Mouse (Mus musculus): ENCODE results near the gene Kcnk16. TPM values are rescaled to one million over a fixed set of nuclear protein-coding genes. Genes with fewer than 3 reads are reported as not detected.
A peak's percentile ranks its signal among the peaks of the same experiment; 100 is the strongest.

Gene Kcnk16
- total and polyA plus RNA-seq, 3 experiments = not detected

DNA sequence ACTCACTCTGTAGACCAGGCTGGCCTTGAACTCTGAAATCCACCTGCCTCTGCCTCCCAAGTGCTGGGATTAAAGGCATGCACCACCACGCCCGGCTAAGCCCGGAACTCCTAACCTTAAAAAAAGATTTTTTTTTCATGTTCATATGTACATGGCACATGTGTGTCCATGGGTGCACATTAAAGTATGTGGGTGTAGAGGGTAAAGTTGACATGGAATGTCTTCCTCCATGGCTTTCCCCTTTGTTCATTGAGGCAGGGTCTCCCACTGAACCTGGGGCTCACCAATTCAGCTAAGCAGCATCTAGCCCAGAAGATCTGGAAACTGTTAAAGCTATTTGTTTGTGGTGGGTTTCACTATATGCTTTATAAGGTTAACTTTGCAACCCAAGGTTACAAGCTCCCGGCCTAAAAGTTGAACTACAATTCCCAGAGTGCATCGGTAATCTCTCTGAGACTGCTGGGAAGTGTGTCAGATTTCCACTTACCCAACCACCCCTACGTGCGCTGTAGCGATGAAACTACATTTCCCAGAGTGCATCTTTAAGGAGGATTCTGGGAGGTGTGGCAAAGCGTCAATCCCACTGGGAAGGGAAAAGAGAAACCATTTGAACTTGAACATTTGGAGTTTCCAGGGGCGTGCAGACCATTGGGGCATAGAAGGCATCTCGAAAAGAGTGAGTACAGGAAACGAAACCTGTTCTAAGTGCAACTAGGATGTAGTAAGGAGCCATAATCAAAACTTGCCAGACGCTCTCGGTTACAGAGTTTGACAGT is 25.3 kb upstream of the Kcnk16 start, which contains the start of gene Nudt13:
Gene Nudt13 (plus strand): TSS at position 581 of the 776 bp plus-strand sequence.
- peaks cover 3% of the 10 kb centered on the region for H3K4me1 ChIP-seq (ENCODE audit: control insufficient read depth, insufficient read depth, low read length)
- H3K9ac ChIP-seq (ENCODE audit: low read depth, low read length) = peak within 1 kb of the TSS; percentile 78
- WGBS = 22% methylated on average over 14 of the region's 14 CpGs
- peak; percentile 81 for TF ChIP-seq POLR2A (IDR thresholded peaks at IDR 0.05; ENCODE audit: insufficient read depth, low read depth, low read length)
- peak; percentile 65; the same call in 1 of the 2 replicates for TF ChIP-seq EP300 (IDR thresholded peaks at IDR 0.05; ENCODE audit: insufficient read depth, low read depth, low read length)
- no peak for TF ChIP-seq CTCF (IDR thresholded peaks at IDR 0.05)
- DNase-seq = peak; percentile 76 to 88
- H3K79me2 ChIP-seq (replicated peaks; ENCODE audit: control insufficient read depth, insufficient read depth, low read length) = no peaks in the 10 kb centered on the region
- intact Hi-C loops (cut with DNase I) = no loop called here
- peak within 1 kb of the TSS; percentile 72 for H3K4me3 ChIP-seq
- no peaks in the 10 kb centered on the region for H3K27me3 ChIP-seq (ENCODE audit: control insufficient read depth, insufficient read depth, low read length)
- peak within 1 kb of the TSS; percentile 64 for H3K27ac ChIP-seq
- peaks cover 5% of the 10 kb centered on the region for H3K36me3 ChIP-seq (ENCODE audit: control insufficient read depth, insufficient read depth, low read length)

DNA sequence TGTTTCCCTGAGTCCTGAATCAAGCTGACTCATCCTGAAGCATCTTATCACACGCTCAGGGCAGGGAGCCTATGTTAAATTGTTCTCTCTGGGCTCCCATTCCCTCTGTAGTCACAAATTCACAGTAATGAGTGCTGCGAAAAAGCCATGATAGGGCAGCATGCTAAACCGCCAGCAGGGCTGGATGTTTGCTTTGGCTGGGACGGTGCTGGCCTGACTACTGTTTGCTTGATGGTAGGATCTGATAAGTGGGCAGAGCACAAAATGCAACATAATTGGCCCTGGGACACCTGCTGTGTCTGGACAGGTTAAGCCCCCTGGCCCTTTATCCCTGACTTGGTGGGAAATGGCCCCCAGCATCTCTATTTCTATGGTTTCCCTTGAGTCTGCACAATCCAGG is 22.4 kb upstream of the Kcnk16 start:
- H3K9ac ChIP-seq (ENCODE audit: low read depth, low read length) = no peak overlapping the region
- peaks cover 3% of the 10 kb centered on the region for H3K4me1 ChIP-seq (ENCODE audit: control insufficient read depth, insufficient read depth, low read length)
- no peak for DNase-seq
- no peak overlapping the region for H3K27ac ChIP-seq
- no peak for TF ChIP-seq POLR2A (IDR thresholded peaks at IDR 0.05; ENCODE audit: insufficient read depth, low read depth, low read length)
- no peak for TF ChIP-seq EP300 (IDR thresholded peaks at IDR 0.05; ENCODE audit: insufficient read depth, low read depth, low read length)
- TF ChIP-seq CTCF (IDR thresholded peaks at IDR 0.05) = no peak
- WGBS = 60% methylated on average over 4 of the region's 4 CpGs
- H3K4me3 ChIP-seq = no peak overlapping the region
- no peaks in the 10 kb centered on the region for H3K79me2 ChIP-seq (replicated peaks; ENCODE audit: control insufficient read depth, insufficient read depth, low read length)
- no peaks in the 10 kb centered on the region; the same call in 1 of the 2 replicates for H3K27me3 ChIP-seq (ENCODE audit: control insufficient read depth, insufficient read depth, low read length)
- intact Hi-C loops (cut with DNase I) = no loop called here
- H3K36me3 ChIP-seq (ENCODE audit: control insufficient read depth, insufficient read depth, low read length) = peaks cover 3% of the 10 kb centered on the region; the same call in 1 of the 2 replicates

DNA sequence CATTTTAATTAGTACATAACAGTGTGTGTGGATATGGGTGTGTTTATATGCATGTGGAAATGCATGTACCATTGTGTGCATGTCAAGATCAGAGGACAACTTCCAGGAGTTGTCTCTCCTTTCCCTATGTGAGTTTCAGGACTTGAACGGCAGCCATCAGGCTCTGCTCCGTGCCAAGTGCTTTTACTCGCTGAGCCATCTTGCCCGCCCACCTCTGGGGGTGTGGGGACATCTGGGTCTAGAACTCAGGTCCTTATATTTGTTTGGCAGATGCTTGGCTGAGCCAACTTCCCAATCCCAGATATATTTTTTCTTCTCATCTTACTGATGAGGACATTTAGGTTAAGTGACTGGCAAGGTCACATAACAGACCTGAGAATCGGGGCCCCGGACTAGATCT is 578 bp downstream of the Kcnk16 start:
- no peaks in the 10 kb centered on the region for H3K36me3 ChIP-seq (ENCODE audit: control insufficient read depth, insufficient read depth, low read length)
- DNase-seq = no peak
- H3K27ac ChIP-seq = no peak overlapping the region
- TF ChIP-seq POLR2A (IDR thresholded peaks at IDR 0.05; ENCODE audit: insufficient read depth, low read depth, low read length) (no peak), EP300 (IDR thresholded peaks at IDR 0.05; ENCODE audit: insufficient read depth, low read depth, low read length) (no peak), CTCF (IDR thresholded peaks at IDR 0.05) (no peak)
- no peaks in the 10 kb centered on the region for H3K4me1 ChIP-seq (ENCODE audit: control insufficient read depth, insufficient read depth, low read length)
- H3K79me2 ChIP-seq (replicated peaks; ENCODE audit: control insufficient read depth, insufficient read depth, low read length) = no peaks in the 10 kb centered on the region
- no peak overlapping the region for H3K9ac ChIP-seq (ENCODE audit: low read depth, low read length)
- H3K27me3 ChIP-seq (ENCODE audit: control insufficient read depth, insufficient read depth, low read length) = no peaks in the 10 kb centered on the region
- WGBS = 42% methylated on average over 6 of the region's 6 CpGs
- intact Hi-C loops (cut with DNase I) = no loop called here
- no peak overlapping the region for H3K4me3 ChIP-seq

DNA sequence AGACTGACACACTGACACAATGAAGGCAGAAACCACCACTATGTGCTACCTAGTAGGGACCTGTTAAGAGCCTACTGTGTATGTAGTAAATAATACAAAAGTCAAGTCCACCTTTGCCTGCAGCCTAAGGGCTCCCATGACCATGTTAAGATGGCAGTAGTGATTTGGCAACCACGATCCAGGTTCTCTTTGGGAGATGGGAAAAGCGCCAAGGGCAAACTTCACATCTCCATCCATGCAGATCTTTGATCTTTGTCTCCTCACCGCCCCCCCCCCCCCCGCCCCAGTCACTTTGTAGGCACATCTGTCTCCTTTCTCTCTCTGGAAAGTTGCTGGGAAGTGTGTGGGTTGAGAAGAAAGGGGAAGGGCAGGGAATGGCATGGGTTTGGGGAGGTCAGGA is 6.7 kb downstream of the Kcnk16 start:
- intact Hi-C loops (cut with DNase I) = no loop called here
- 70% methylated on average over 4 of the region's 4 CpGs for WGBS
- H3K27ac ChIP-seq = no peak overlapping the region
- H3K4me1 ChIP-seq (ENCODE audit: control insufficient read depth, insufficient read depth, low read length) = no peaks in the 10 kb centered on the region
- no peak overlapping the region for H3K9ac ChIP-seq (ENCODE audit: low read depth, low read length)
- TF ChIP-seq EP300 (IDR thresholded peaks at IDR 0.05; ENCODE audit: insufficient read depth, low read depth, low read length) = no peak
- no peak for TF ChIP-seq CTCF (IDR thresholded peaks at IDR 0.05)
- no peak for TF ChIP-seq POLR2A (IDR thresholded peaks at IDR 0.05; ENCODE audit: insufficient read depth, low read depth, low read length)
- DNase-seq = no peak
- no peaks in the 10 kb centered on the region for H3K27me3 ChIP-seq (ENCODE audit: control insufficient read depth, insufficient read depth, low read length)
- H3K79me2 ChIP-seq (replicated peaks; ENCODE audit: control insufficient read depth, insufficient read depth, low read length) = no peaks in the 10 kb centered on the region
- no peaks in the 10 kb centered on the region for H3K36me3 ChIP-seq (ENCODE audit: control insufficient read depth, insufficient read depth, low read length)
- H3K4me3 ChIP-seq = no peak overlapping the region

DNA sequence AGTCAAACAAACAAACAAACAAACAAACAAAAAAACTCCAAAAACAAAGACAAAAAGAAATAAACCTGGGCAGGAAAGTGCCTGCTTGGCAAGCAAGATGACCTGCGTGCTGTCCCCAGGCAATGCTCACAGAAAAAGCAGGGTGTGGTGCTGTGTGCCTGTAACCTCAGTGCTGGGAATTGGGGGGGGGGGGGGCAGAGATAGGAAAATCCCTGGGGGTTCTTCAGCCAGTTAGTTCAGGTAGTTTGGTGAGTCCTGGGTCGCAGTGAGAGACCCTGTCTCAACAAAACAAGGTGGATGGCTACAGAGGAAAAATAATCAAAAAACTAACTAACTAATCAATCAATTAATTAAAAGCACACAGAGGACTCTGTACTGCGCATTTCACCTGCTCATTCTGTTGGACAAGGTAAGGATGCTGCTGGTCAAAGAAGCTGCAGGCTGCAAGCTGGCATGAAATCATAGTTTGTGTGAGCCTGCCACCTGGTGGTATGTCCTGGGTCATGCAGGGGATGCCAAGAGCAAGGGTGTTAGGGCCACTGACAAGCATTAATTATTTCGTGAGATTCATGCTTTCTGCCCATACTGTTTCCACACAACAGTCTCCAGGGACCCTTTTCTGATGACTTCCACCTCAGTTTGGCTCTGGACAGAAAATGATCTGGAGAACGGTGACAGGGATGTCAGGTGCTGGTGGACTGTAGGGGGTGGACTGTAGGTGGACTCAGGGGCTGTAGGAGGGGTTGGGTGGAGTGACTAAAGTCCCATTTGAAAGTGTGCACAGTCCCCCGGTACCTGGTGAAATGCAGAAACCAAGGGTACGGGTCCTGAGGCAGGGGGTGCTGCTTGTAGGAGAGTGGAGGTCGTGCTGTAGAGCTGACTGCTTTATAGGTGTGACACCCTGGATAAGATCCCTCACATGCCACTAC is 10.6 kb downstream of the Kcnk16 start:
- TF ChIP-seq POLR2A (IDR thresholded peaks at IDR 0.05; ENCODE audit: insufficient read depth, low read depth, low read length) (no peak), EP300 (IDR thresholded peaks at IDR 0.05; ENCODE audit: insufficient read depth, low read depth, low read length) (peak; percentile 91), CTCF (IDR thresholded peaks at IDR 0.05) (peak; percentile 94)
- H3K4me1 ChIP-seq (ENCODE audit: control insufficient read depth, insufficient read depth, low read length) = no peaks in the 10 kb centered on the region

More for the DNA sequence above, 10.6 kb downstream of the Kcnk16 start:
- H3K9ac ChIP-seq (ENCODE audit: low read depth, low read length) = no peak overlapping the region
- no peaks in the 10 kb centered on the region for H3K79me2 ChIP-seq (replicated peaks; ENCODE audit: control insufficient read depth, insufficient read depth, low read length)
- H3K36me3 ChIP-seq (ENCODE audit: control insufficient read depth, insufficient read depth, low read length) = no peaks in the 10 kb centered on the region
- intact Hi-C loops (cut with DNase I) = loop anchor here (1.0 to 2.0 kb wide), 3 partner anchors 144 to 418 kb away; no protein-coding TSS in a partner anchor
- H3K27ac ChIP-seq = no peak overlapping the region
- peak; percentile 60 to 85 for DNase-seq
- 52% methylated on average over 8 of the region's 8 CpGs for WGBS
- no peak overlapping the region for H3K4me3 ChIP-seq
- no peaks in the 10 kb centered on the region for H3K27me3 ChIP-seq (ENCODE audit: control insufficient read depth, insufficient read depth, low read length)

Measured in heart, adult 2 months (tissue).